Mouse (Mus musculus) CD8-positive naive resting alpha-beta T cell, adult 57 days (primary cell): ENCODE data around the gene Pbx4. TPM values are rescaled to one million over a fixed set of nuclear protein-coding genes. Genes with fewer than 3 reads are reported as not detected.

Experiments
- total RNA-seq: library from RNA; stranded (reverse); gene quantifications from one replicate; pipeline ENCODE4 v1.2.4, GENCODE M21; 2023

The Pbx4 gene
- 4.5 TPM for total RNA-seq

DNA sequence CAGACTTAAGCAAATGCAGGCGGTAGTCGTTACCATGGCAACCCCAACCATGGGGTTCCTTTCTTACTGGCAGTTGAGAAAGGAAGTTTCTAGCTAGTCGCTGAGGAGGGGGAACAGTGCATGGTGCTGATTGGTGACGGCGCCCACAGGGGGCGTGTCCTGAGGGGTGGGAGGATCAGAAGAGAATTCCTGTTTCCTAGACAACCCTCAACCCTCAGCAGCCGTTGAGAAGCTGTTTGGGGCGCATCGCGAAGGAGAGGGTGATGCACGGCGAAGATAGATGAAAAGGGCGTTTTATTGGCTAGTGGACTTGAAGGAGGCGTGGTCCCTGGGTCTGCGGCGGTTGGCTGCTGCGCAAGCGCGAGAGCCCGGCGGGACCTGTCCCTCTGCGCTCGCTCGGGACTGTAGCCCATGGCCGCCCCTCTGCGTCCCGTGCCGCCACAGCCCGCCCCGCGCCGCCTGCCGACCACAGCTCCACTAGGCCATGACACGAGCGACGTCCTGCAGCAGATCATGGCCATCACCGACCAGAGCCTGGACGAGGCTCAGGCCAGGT lies at the start of gene Pbx4:
Pbx4 (plus strand) TSS at position 194 of the 556 bp plus-strand sequence.

DNA sequence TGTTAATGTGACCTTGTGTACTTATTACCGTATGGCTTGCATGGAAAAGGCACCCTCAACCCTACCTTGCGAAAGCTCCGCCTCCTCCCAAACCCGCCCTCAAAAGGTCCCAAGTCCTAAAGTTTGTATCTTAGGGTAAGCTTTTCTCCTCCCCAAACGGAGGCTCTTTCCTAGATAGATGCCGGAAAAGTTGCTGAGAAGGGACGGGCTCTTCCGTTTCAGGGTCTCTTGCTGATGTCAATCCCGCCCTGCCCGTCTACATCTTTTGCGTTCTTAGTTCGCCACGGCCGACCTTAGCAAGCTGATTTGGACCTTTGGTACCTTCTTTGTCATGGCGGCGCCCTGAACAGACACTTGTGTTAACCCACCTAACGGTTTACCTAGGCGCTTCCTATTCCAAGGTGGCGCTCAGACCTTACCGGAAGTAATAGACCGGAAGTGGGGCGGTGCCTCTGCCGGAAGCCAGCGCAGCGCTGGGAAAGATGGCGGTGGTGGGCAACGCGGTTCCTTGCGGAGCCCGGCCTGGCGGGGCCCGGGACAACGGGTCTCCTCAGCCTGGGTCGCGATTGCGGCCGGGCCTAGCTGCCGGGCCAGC lies 41.4 kb upstream of the Pbx4 start, which contains the start of the genes Atp13a1 and Zfp866:
Atp13a1 (plus strand) TSS at position 391 of the 595 bp plus-strand sequence.
Zfp866 (minus strand) TSS at position 406 of the 595 bp plus-strand sequence.

DNA sequence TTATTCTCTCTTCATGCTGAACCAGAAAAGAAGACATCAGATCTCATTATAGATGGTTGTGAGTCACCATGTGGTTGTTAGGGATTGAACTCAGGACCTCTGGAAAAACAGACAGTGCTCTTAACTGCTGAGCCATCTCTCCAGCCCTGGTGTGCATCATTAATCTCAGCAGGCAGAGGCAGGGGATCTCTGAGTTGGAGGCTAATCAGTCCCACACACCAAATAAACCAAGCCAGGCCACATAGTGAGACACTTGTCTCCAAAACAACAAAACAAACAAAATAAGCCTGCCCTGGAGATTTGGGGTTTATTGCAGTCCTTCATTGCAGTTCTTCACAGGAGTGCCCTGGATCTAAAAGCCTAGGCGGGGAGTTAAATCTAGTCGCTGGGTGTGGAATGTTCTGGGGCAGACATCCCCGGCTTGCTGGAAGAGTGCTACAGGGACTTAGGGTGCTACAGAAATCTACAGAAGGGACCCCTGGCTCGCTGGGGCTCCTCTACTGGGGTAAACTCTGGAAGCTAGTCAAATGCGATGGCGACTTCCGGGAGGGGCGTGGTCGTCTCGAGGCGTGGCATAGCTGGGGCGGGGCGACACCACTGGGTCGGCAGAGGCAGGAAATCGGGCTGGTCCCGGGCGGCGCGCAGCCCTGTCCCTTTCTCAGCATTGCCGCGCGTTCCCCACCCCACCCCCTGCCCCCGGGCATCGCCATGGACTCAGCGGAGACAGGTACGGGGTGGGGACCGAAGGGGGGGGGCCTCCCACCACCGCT lies 24.0 kb upstream of the Pbx4 start, which contains the start of gene Gmip:
Gmip (plus strand) TSS at position 586 of the 770 bp plus-strand sequence.

DNA sequence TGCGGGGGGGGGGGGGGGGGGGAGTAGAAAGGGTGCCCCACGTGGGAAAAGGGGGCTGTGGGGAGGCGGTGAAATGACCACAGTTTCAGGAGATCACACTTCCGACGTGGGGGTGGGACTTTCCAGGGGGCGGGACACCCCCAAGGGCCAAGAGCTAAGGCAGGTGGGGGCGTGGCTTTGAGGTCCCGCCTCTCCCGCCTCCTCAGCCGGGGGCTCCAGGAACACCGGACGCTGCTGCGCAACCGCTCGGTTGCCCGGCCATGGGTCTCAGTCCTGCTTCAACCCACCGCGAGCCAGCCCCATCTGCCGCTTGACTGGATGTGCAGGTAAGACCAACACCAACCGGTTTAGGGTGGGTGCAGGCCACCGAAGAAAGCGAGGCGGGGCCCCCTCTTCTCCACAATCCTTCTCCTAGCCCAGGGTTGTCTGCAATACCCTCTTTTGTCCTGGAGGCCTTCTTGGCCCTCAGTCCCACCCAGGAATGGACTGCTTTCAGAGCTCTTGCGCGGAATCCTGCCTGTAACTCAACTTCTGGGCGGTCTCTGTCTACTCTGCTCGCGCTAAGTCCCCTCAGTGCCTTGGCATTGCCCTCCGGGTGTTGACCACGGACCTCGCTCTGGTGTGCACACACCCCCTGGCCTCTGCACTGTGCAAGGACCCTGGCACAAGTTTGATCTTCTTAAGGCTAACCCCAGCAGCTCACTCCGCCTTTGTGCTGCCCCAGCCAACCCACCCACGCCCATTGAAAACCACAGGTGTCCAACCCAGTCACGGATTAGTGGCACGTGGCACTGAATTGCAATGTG lies 9.7 kb upstream of the Pbx4 start, which contains the start of gene Lpar2:
Lpar2 (plus strand) TSS at position 44 of the 806 bp plus-strand sequence.

DNA sequence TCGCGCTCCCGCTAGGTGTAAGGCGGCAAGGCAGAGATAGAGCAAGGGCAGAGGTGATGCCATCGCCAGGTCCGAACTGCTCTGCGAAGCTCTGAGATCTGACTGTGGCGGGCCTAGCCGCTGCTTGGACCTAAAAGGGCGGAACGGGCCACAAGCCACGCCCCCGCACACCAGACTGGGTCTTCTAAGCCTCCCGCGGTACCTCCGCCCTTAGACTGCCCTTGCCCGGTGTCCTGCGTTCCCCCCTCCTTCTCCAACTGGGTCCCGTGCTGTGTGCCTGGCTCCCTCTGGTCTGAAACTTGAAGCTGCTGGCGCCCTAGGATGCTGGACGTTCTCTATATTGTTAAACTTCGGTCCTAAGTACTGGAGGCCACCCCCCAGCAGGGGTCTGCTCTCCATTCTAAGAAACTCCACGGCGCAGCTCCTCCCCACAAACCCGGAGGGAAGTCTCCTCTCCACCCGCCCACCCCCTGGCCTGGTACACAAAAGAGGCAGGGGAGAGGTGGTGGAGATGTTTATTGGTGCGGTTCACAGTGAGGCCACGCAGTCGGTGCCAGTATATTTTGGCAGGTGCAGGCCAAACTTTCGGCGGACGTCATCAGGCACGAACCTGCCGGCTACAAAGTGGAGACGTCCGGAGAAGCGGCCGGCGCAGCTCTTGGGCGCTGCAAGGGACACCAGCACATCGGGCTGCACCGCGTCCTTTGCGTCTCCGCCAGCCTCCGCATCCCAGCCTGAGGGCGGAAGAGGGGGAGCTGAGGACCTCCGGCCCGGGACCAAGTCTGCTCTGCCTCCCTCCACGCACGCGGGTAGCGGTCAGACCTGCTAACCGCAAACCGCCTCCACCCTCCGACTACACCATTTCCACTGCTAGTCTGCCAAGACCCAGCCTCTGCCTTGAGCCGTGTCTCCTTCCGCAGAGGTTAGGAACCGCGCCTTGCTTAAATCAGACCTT lies 55.3 kb downstream of the Pbx4 start, which contains the start of gene Cilp2:
Cilp2 (minus strand) TSS at position 399 of the 955 bp plus-strand sequence.

DNA sequence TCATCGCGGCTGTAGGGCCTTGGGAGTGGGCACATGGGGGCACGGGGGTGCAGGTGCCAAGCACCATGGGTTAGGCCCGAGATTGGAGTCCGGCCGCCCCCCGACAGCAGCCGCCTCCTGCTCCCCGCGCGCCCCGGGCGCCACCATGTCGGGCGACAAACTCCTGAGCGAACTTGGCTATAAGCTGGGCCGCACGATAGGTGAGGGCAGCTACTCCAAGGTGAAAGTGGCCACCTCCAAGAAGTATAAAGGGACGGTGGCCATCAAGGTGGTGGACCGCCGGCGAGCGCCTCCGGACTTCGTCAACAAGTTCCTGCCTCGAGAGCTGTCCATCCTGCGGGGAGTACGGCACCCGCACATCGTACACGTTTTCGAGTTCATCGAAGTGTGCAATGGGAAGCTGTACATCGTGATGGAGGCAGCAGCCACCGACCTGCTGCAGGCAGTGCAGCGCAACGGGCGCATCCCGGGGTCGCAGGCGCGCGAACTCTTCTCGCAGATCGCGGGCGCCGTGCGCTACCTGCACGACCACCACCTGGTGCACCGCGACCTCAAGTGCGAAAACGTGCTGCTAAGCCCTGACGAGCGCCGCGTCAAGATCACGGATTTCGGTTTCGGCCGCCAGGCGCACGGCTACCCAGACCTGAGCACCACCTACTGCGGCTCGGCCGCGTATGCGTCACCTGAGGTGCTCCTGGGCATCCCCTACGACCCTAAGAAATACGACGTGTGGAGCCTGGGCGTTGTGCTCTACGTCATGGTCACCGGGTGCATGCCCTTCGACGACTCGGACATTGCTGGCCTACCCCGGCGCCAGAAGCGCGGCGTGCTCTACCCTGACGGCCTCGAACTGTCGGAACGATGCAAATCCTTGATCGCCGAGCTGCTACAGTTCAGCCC lies 70.1 kb downstream of the Pbx4 start, which contains the start of the genes Tssk6, Ndufa13 and Yjefn3:
Tssk6 (plus strand) TSS at position 22 of the 900 bp plus-strand sequence.
Ndufa13 (minus strand) TSS at position 396 of the 900 bp plus-strand sequence.
Yjefn3 (minus strand) TSS at position 550 of the 900 bp plus-strand sequence.

Other genes with a start within 250 kb of the Pbx4 start
- 79.1 TPM for gene Zfp868, start 206.9 kb upstream of the Pbx4 start, total RNA-seq
- gene Zfp964, start 178.0 kb upstream of the Pbx4 start, total RNA-seq = 0.58 TPM
- 81.4 TPM for gene Zfp869, start 121.8 kb upstream of the Pbx4 start, total RNA-seq
- 4.0 TPM for gene Zfp963, start 82.5 kb upstream of the Pbx4 start, total RNA-seq
- gene Gm20422, start 57.6 kb upstream of the Pbx4 start, total RNA-seq = 1.7 TPM
- gene Atp13a1, start 41.3 kb upstream of the Pbx4 start, total RNA-seq = 66.7 TPM
- gene Zfp866, start 41.3 kb upstream of the Pbx4 start, total RNA-seq = 32.3 TPM
- gene Gmip, start 23.8 kb upstream of the Pbx4 start, total RNA-seq = 220 TPM
- 2.7 TPM for gene Lpar2, start 10.1 kb upstream of the Pbx4 start, total RNA-seq
- not detected for gene Cilp2, start 55.2 kb downstream of the Pbx4 start, total RNA-seq
- 0.52 TPM for gene Tssk6, start 69.7 kb downstream of the Pbx4 start, total RNA-seq
- gene Ndufa13, start 70.1 kb downstream of the Pbx4 start, total RNA-seq = 54.0 TPM
- gene Yjefn3, start 70.2 kb downstream of the Pbx4 start, total RNA-seq = not detected
- 132 TPM for gene Gatad2a, start 163.9 kb downstream of the Pbx4 start, total RNA-seq
- 121 TPM for gene Mau2, start 210.2 kb downstream of the Pbx4 start, total RNA-seq
- 50.4 TPM for gene Sugp1, start 210.3 kb downstream of the Pbx4 start, total RNA-seq
- not detected for gene Tm6sf2, start 240.4 kb downstream of the Pbx4 start, total RNA-seq